Mouse (Mus musculus) layer of hippocampus, postnatal 25 days (tissue): ENCODE results near the gene Vps51. TPM values are rescaled to one million over a fixed set of nuclear protein-coding genes. Genes with fewer than 3 reads are reported as not detected.

ENCODE experiments used
- DNase-seq, 2 experiments: peaks; one replicate each; pipeline ENCODE4 v3.0.0; 2022; ENCODE audit warnings: mixed read lengths in 2 of 2, low spot score in 1 of 2; ENCODE audit errors: extremely low spot score in 1 of 2
- microRNA-seq, 2 experiments: library from miRNA; unstranded; fragments of <30 nt; microRNA quantifications; one replicate each; pipeline ENCODE4 v1.2.0; 2021
- total RNA-seq, 2 experiments: library from RNA; stranded (reverse); gene quantifications; 2 replicates each; pipeline ENCODE4 v1.2.3; 2021

Vps51 gene
- total RNA-seq, 2 experiments from 2014 or later: 83.7 to 96.3 TPM

DNA sequence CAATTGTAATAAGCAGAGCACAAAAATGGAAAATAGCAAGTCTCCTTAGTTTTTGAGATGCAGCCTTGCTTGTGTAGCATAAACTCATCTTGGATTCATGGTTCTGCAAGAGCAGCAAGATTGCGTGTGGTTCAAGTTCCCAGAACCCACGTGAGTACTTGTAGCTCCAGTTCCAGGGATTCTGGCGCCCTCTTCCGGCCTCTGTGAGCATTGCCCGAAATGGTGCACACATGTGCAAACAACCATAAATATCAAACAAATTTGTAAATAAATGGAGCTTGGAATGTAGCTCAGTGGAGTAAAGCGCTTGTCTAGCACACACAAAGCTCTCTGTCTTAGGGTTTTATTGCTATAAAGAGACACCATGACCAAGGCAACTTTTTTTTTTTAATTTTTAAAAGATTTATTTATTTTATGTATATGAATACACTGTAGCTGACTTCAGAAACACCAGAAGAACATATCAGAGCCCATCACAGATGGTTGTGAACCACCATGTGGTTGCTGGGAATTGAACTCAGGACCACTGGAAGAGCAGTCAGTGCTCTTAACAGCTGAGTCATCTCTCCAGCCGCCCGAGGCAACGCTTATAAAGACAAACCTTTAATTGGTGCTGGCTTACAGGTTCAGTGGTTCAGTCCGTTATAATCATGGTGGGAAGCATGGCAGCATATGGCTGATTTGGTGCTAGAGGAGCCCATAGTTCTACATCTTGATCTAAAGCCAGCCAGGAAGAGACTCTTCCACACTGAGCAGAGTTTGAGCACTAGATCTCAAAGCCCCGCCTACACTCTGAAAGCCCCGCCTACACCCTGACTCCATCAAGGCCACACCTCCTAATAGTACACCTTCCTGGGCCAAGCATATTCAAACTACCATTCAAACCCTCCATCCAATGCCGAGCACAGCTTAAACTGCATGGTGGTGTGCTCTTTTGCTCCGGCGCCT is 58.6 kb downstream of the Vps51 start:
- peak; percentile 72 to 89 for DNase-seq

Small RNA genes within 50 kb of the gene (microRNA-seq; reads per million reads assigned to microRNA genes)
- gene Mir6988: 3.9 to 4.4 reads per million in 2 experiments

Other genes starting within 250 kb of the Vps51 start
- gene Frmd8, start 202.0 kb downstream of the Vps51 start, total RNA-seq: 10 to 100 TPM; 15.6 to 15.8 TPM
- 1 to 10 TPM; 3.1 to 3.4 TPM for gene Slc25a45, start 199.4 kb downstream of the Vps51 start, total RNA-seq
- 1 to 10 TPM; 3.4 TPM for gene Tigd3, start 183.1 kb downstream of the Vps51 start, total RNA-seq
- 10 to 100 TPM; 82.5 to 95.6 TPM for gene Dpf2, start 164.2 kb downstream of the Vps51 start, total RNA-seq
- gene Cdc42ep2, start 152.4 kb downstream of the Vps51 start, total RNA-seq: 1 to 10 TPM; 6.3 to 6.4 TPM
- 1 to 10 TPM; 5.4 to 6.5 TPM for gene Pola2, start 113.0 kb downstream of the Vps51 start, total RNA-seq
- gene Slc22a20, start 91.1 kb downstream of the Vps51 start, total RNA-seq: not detected
- 10 to 100 TPM; 20.5 to 21.9 TPM for gene Capn1, start 61.3 kb downstream of the Vps51 start, total RNA-seq
- gene Syvn1, start 30.7 kb downstream of the Vps51 start, total RNA-seq: 10 to 100 TPM; 41.8 to 45.7 TPM
- gene Mrpl49, start 19.4 kb downstream of the Vps51 start, total RNA-seq: 10 to 100 TPM; 43.1 to 47.4 TPM
- gene Fau, start 19.4 kb downstream of the Vps51 start, total RNA-seq: 100 to 1,000 TPM; 588 to 687 TPM
- gene Znhit2, start 16.0 kb downstream of the Vps51 start, total RNA-seq: 10 to 100 TPM; 38.0 to 41.5 TPM
- gene Tm7sf2, start 8.9 kb downstream of the Vps51 start, total RNA-seq: 10 to 100 TPM; 27.8 to 28.8 TPM
- not detected for gene Tmem262, start 2.8 kb upstream of the Vps51 start, total RNA-seq
- not detected for gene Gm28374, start 5.0 kb upstream of the Vps51 start, total RNA-seq
- gene Zfpl1, start 7.7 kb upstream of the Vps51 start, total RNA-seq: 10 to 100 TPM; 37.1 to 44.2 TPM
- under 1 TPM in 1 of 2 experiments, not detected in 1; 0.37 TPM for gene Cdca5, start 7.8 kb upstream of the Vps51 start, total RNA-seq
- gene AC131692.1, start 17.2 kb upstream of the Vps51 start, total RNA-seq: not detected
- gene Naaladl1, start 28.6 kb upstream of the Vps51 start, total RNA-seq: not detected
- gene Sac3d1, start 41.4 kb upstream of the Vps51 start, total RNA-seq: 10 to 100 TPM; 15.5 to 17.9 TPM
- gene Snx15, start 51.1 kb upstream of the Vps51 start, total RNA-seq: 10 to 100 TPM; 36.7 to 40.7 TPM
- under 1 TPM; 0.45 to 0.69 TPM for gene Batf2, start 63.8 kb upstream of the Vps51 start, total RNA-seq
- 10 to 100 TPM; 75.5 to 76.1 TPM for gene Arl2, start 64.3 kb upstream of the Vps51 start, total RNA-seq
- not detected for gene Majin, start 107.2 kb upstream of the Vps51 start, total RNA-seq
- not detected for gene Gpha2, start 149.1 kb upstream of the Vps51 start, total RNA-seq
- gene Ppp2r5b, start 158.6 kb upstream of the Vps51 start, total RNA-seq: 100 to 1,000 TPM; 137 to 146 TPM
- 10 to 100 TPM; 31.1 to 38.3 TPM for gene Atg2a, start 164.4 kb upstream of the Vps51 start, total RNA-seq
- gene Ehd1, start 199.5 kb upstream of the Vps51 start, total RNA-seq: 10 to 100 TPM; 84.9 to 88.6 TPM
- 1 to 10 TPM; 3.9 to 4.6 TPM for gene Cdc42bpg, start 229.2 kb upstream of the Vps51 start, total RNA-seq